Mouse (Mus musculus) midbrain, postnatal 0 days (tissue): Measurements from ENCODE around the gene Ccp110. TPM values are rescaled to one million over a fixed set of nuclear protein-coding genes. Genes with fewer than 3 reads are reported as not detected.

ENCODE experiments used
- ATAC-seq: fragments of 200-750 bp; cut with Nextera tagmentation; 2 replicates; pipeline ENCODE4 v1.8.0; 2017; ENCODE audit warnings: moderate number of reproducible peaks, mild to moderate bottlenecking, moderate TSS enrichment, moderate library complexity; ENCODE audit not compliant: low FRiP score
- DNase-seq: peaks from one replicate; pipeline ENCODE4 v3.0.0-alpha.2; 2015; ENCODE audit warnings: low spot score
- H3K27ac ChIP-seq: fragments of 300-500 bp; sonication (generic); 2 replicates; pipeline ENCODE4 v1.5.1; 2014; ENCODE audit warnings: low read depth, mild to moderate bottlenecking, low read length, mixed read lengths
- H3K27me3 ChIP-seq: fragments of 300-500 bp; sonication (generic); 2 replicates; pipeline ENCODE4 v1.6.1; 2014; ENCODE audit warnings: low read length, control low read depth, mixed read lengths; ENCODE audit not compliant: insufficient read depth
- H3K36me3 ChIP-seq: fragments of 300-500 bp; sonication (generic); 2 replicates; pipeline ENCODE4 v1.6.1; 2014; ENCODE audit warnings: low read length, control low read depth, mixed read lengths; ENCODE audit not compliant: insufficient read depth
- H3K4me1 ChIP-seq: fragments of 300-500 bp; sonication (generic); 2 replicates; pipeline ENCODE4 v1.6.1; 2014; ENCODE audit warnings: mild to moderate bottlenecking, control low read depth, antibody characterized with exemption, low read length, mixed read lengths; ENCODE audit not compliant: insufficient read depth
- H3K4me2 ChIP-seq: fragments of 300-500 bp; sonication (generic); 2 replicates; pipeline ENCODE4 v1.6.1; 2014; ENCODE audit warnings: low read depth, mild to moderate bottlenecking, low read length, mixed read lengths; ENCODE audit not compliant: poor library complexity, severe bottlenecking
- H3K4me3 ChIP-seq: fragments of 300-500 bp; sonication (generic); 2 replicates; pipeline ENCODE4 v1.5.1; 2014; ENCODE audit warnings: low read depth, mild to moderate bottlenecking, low read length, moderate library complexity
- H3K9ac ChIP-seq: fragments of 300-500 bp; sonication (generic); replicated peaks from 2 replicates; pipeline ENCODE4 v1.6.1; 2014; ENCODE audit warnings: mild to moderate bottlenecking, low read length, moderate library complexity, mixed read lengths; ENCODE audit not compliant: poor library complexity, severe bottlenecking
- H3K9me3 ChIP-seq: fragments of 300-500 bp; sonication (generic); 2 replicates; pipeline ENCODE4 v1.6.1; 2016; ENCODE audit warnings: low read length, control low read depth
- CTCF ChIP-seq: IDR thresholded peaks from 2 replicates; pipeline ENCODE4 v1.5.1; 2016; ENCODE audit warnings: antibody characterized with exemption, mild to moderate bottlenecking
- WGBS: fragments of 180-500 bp; shearing (Covaris S2); extraction: QIAGEN DNeasy Blood & Tissue Kit; methylation state at CpG from one replicate; pipeline ENCODE4 v1.1.7; 2014; 5-methylcytosine and 5-hydroxymethylcytosine counted together
- polyA plus RNA-seq: library from polyadenylated mRNA; unstranded; fragments of >200 nt; fragmentation: Nextera tagmentation; extraction: Ambion mirVana; gene quantifications from 2 replicates; pipeline ENCODE4 v1.2.1, GENCODE M21; 2015
- total RNA-seq: library from RNA; depleted of rRNA; stranded (reverse); fragments of >200 nt; gene quantifications from 2 replicates; pipeline ENCODE4 v1.2.3, GENCODE M21; 2014

Ccp110 gene
- total and polyA plus RNA-seq, 2 experiments from 2014 or later, result 17.4 to 24.2 TPM

DNA sequence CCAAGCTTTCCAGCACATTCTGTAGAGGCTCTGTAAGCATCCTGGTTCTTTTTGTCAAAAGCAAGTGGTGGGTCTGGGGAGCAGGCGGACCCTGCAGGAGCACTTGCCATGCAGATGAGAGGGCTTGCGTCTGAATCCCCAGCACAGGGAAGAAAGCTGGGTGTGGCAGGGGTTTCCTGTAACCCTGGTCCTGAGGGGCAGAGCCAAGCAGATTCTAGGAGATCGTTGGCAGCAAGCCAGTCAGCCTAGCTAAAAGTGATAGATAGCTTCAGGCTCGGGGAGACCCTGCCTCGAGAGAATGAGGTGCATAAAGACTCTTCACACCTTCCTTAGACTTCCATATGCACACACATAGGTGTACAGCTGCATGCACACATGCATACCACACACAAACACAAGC lies 47.0 kb downstream of the Ccp110 start:
- no peaks in the 10 kb centered on the region for H3K9me3 ChIP-seq
- ATAC-seq, result no peak
- no peak overlapping the region for H3K4me2 ChIP-seq
- no peak overlapping the region for H3K27ac ChIP-seq
- H3K27me3 ChIP-seq, result no peaks in the 10 kb centered on the region
- peaks cover 53% of the 10 kb centered on the region for H3K36me3 ChIP-seq
- 75% methylated on average over 5 of the region's 5 CpGs for WGBS
- DNase-seq, result no peak
- H3K4me3 ChIP-seq, result no peak overlapping the region
- TF ChIP-seq CTCF, result no peak
- no peaks in the 10 kb centered on the region for H3K4me1 ChIP-seq
- H3K9ac ChIP-seq, result no peak overlapping the region

GRCm38 (mm10) chr7:118763939-118764338 lies 51.6 kb downstream of the Ccp110 start:
- no peak overlapping the region for H3K4me2 ChIP-seq
- H3K4me1 ChIP-seq, result no peaks in the 10 kb centered on the region
- no peak for ATAC-seq
- no peak overlapping the region for H3K4me3 ChIP-seq
- no peak overlapping the region for H3K27ac ChIP-seq
- no peak overlapping the region for H3K9ac ChIP-seq
- 89% methylated on average over 11 of the region's 11 CpGs for WGBS
- DNase-seq, result no peak
- TF ChIP-seq CTCF, result no peak
- H3K9me3 ChIP-seq, result no peaks in the 10 kb centered on the region
- no peaks in the 10 kb centered on the region for H3K27me3 ChIP-seq
- peaks cover 56% of the 10 kb centered on the region for H3K36me3 ChIP-seq

- DNase-seq (no peak), ATAC-seq (no peak)
- 85% methylated on average over 14 of the region's 14 CpGs for WGBS
- no peaks in the 10 kb centered on the region for H3K27me3 ChIP-seq
- peaks cover 52% of the 10 kb centered on the region for H3K36me3 ChIP-seq
- no peak overlapping the region for H3K4me2 ChIP-seq
- no peak overlapping the region for H3K9ac ChIP-seq
- H3K9me3 ChIP-seq, result no peaks in the 10 kb centered on the region
- no peak overlapping the region for H3K4me3 ChIP-seq
- H3K27ac ChIP-seq, result no peak overlapping the region
- no peak for TF ChIP-seq CTCF
- H3K4me1 ChIP-seq, result no peaks in the 10 kb centered on the region
Observed at GRCm38 (mm10) chr7:118764725-118765124, 52.4 kb downstream of the Ccp110 start.

DNA sequence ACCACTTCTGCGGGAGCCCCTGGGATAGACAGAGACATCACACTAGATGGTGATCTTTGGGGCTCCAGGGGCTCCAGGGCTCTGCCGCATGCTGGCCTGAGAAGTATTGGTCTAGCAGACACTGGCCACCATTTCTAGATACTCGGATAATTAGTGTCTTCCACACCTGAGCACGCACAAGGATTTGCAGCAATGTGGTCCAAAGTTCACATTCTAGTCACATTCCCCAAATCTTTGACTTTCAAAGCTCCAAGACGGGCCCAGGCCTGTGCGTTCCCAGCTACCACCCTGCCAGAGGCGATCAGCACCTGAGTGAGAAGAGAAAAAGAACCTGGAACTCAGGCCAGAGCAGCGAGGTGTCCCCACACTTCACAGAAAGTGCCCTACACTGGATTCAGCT lies 53.3 kb downstream of the Ccp110 start:
- no peak overlapping the region for H3K9ac ChIP-seq
- no peaks in the 10 kb centered on the region for H3K9me3 ChIP-seq
- no peaks in the 10 kb centered on the region for H3K27me3 ChIP-seq
- no peak for DNase-seq
- WGBS, result 75% methylated on average over 8 of the region's 8 CpGs
- no peak for ATAC-seq
- H3K4me1 ChIP-seq, result no peaks in the 10 kb centered on the region
- H3K4me2 ChIP-seq, result no peak overlapping the region
- H3K4me3 ChIP-seq, result no peak overlapping the region
- no peak for TF ChIP-seq CTCF
- H3K36me3 ChIP-seq, result peaks cover 46% of the 10 kb centered on the region
- H3K27ac ChIP-seq, result no peak overlapping the region

GRCm38 (mm10) chr7:118766119-118766833 lies 53.9 kb downstream of the Ccp110 start:
- H3K4me2 ChIP-seq, result no peak overlapping the region
- peaks cover 47% of the 10 kb centered on the region for H3K36me3 ChIP-seq
- DNase-seq (peak; percentile 96), ATAC-seq (peak; percentile 65; the same call in 1 of the 2 replicates)
- H3K27ac ChIP-seq, result no peak overlapping the region
- H3K27me3 ChIP-seq, result no peaks in the 10 kb centered on the region
- H3K9me3 ChIP-seq, result no peaks in the 10 kb centered on the region
- no peak overlapping the region for H3K4me3 ChIP-seq
- peak; percentile 94 for TF ChIP-seq CTCF
- H3K9ac ChIP-seq, result no peak overlapping the region
- no peaks in the 10 kb centered on the region for H3K4me1 ChIP-seq
- WGBS, result 53% methylated on average over 18 of the region's 18 CpGs

DNA sequence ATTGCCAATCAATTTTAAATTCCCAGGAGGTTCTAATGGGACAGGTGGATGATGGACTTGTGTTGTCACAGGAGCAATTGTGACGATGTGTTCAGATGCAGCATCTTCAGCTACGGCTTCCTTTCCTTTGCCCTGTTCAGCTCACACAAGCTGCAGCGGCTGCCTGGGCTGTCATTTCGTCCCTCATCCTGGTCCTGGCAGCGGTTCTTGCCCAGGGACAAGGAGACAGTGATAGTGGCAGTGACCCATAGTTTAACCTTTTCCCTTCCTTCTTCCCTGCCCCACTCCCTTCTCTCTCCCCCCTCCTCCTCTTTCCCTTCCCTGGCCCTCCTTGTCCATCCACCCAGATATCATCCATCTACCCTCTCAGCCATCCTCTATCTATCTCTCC lies 54.5 kb downstream of the Ccp110 start:
- Histone ChIP-seq H3K36me3 (peaks cover 43% of the 10 kb centered on the region), H3K9ac (0 out of 2 replicates have a peak overlapping the region, but pooled peaks have one; percentile 24), H3K9me3 (no peaks in the 10 kb centered on the region), H3K4me2 (no peak overlapping the region), H3K4me1 (no peaks in the 10 kb centered on the region), H3K4me3 (no peak overlapping the region), H3K27me3 (no peaks in the 10 kb centered on the region), H3K27ac (no peak overlapping the region)
- TF ChIP-seq CTCF, result no peak
- WGBS, result 83% methylated on average over 5 of the region's 5 CpGs
- DNase-seq (no peak), ATAC-seq (no peak)
